Mouse (Mus musculus) heart, postnatal 0 days (tissue): ENCODE measurements around the gene Sfrp5. TPM values are rescaled to one million over a fixed set of nuclear protein-coding genes. Genes with fewer than 3 reads are reported as not detected.

Experiments used
- ATAC-seq: fragments of 200-750 bp; cut with Nextera tagmentation; 2 replicates; pipeline ENCODE4 v1.8.0; 2017; ENCODE audit warnings: low read depth, moderate number of reproducible peaks, moderate library complexity; ENCODE audit not compliant: insufficient read depth
- DNase-seq: peaks from one replicate; pipeline ENCODE4 v3.0.0-alpha.2; 2016; ENCODE audit warnings: low spot score
- H3K27ac ChIP-seq: fragments of 300-500 bp; sonication (generic); 2 replicates; pipeline ENCODE4 v1.5.1; 2014; ENCODE audit warnings: low read depth, mild to moderate bottlenecking
- H3K27me3 ChIP-seq: fragments of 300-500 bp; sonication (generic); 2 replicates; pipeline ENCODE4 v1.6.1; 2014; ENCODE audit warnings: low read length, mixed read lengths; ENCODE audit not compliant: control insufficient read depth, insufficient read depth
- H3K36me3 ChIP-seq: fragments of 300-500 bp; sonication (generic); replicated peaks from 2 replicates; pipeline ENCODE4 v1.6.1; 2014; ENCODE audit warnings: low read length, mixed read lengths; ENCODE audit not compliant: control insufficient read depth, insufficient read depth
- H3K4me1 ChIP-seq: fragments of 300-500 bp; sonication (generic); 2 replicates; pipeline ENCODE4 v1.6.1; 2014; ENCODE audit warnings: antibody characterized with exemption; ENCODE audit not compliant: control insufficient read depth, insufficient read depth
- H3K4me2 ChIP-seq: fragments of 300-500 bp; sonication (generic); 2 replicates; pipeline ENCODE4 v1.6.1; 2014; ENCODE audit warnings: low read depth, mild to moderate bottlenecking, low read length, moderate library complexity
- H3K4me3 ChIP-seq: fragments of 300-500 bp; sonication (generic); 2 replicates; pipeline ENCODE4 v1.5.1; 2014; ENCODE audit warnings: low read depth, low read length
- H3K9ac ChIP-seq: fragments of 300-500 bp; sonication (generic); replicated peaks from 2 replicates; pipeline ENCODE4 v1.6.1; 2014; ENCODE audit warnings: low read depth, low read length, mixed read lengths
- H3K9me3 ChIP-seq: fragments of 300-500 bp; sonication (generic); replicated peaks from 2 replicates; pipeline ENCODE4 v1.6.1; 2016; ENCODE audit warnings: low read length; ENCODE audit not compliant: control insufficient read depth
- CTCF ChIP-seq: IDR thresholded peaks from 2 replicates; pipeline ENCODE4 v1.5.1; 2016; ENCODE audit warnings: antibody characterized with exemption, control low read depth, low read depth
- EP300 ChIP-seq: IDR thresholded peaks from 2 replicates; pipeline ENCODE4 v1.6.1; 2016; ENCODE audit warnings: antibody characterized with exemption, low read depth
- WGBS: fragments of 180-500 bp; shearing (Covaris S2); extraction: QIAGEN DNeasy Blood & Tissue Kit; methylation state at CpG from one replicate; pipeline ENCODE4 v1.1.7; 2014; 5-methylcytosine and 5-hydroxymethylcytosine counted together
- polyA plus RNA-seq: library from polyadenylated mRNA; unstranded; fragments of >200 nt; fragmentation: Nextera tagmentation; extraction: Ambion mirVana; gene quantifications from 2 replicates; pipeline ENCODE4 v1.2.1, GENCODE M21; 2015
- total RNA-seq: library from RNA; depleted of rRNA; stranded (reverse); fragments of >200 nt; gene quantifications from 2 replicates; pipeline ENCODE4 v1.2.3, GENCODE M21; 2014; ENCODE audit warnings: low replicate concordance

The Sfrp5 gene
- total and polyA plus RNA-seq, 2 experiments from 2014 or later: 1.7 to 4.9 TPM

- no peak overlapping the region for H3K27ac ChIP-seq
- no peaks in the 10 kb centered on the region for H3K36me3 ChIP-seq
- H3K9ac ChIP-seq: no peak overlapping the region
- DNase-seq (no peak), ATAC-seq (no peak)
- H3K4me3 ChIP-seq: no peak overlapping the region
- no peak for TF ChIP-seq CTCF
- no peak for TF ChIP-seq EP300
- H3K4me2 ChIP-seq: no peak overlapping the region
- H3K9me3 ChIP-seq: no peaks in the 10 kb centered on the region
- H3K4me1 ChIP-seq: peaks cover 19% of the 10 kb centered on the region; the same call in 1 of the 2 replicates
- 43% methylated on average over 8 of the region's 8 CpGs for WGBS
- no peaks in the 10 kb centered on the region for H3K27me3 ChIP-seq
Measured at GRCm38 (mm10) chr19:42240881-42241280, 38.8 kb upstream of the Sfrp5 start.

- 25% methylated on average over 7 of the region's 7 CpGs for WGBS
- Histone ChIP-seq H3K27ac (peak overlapping the region; percentile 95), H3K27me3 (no peaks in the 10 kb centered on the region), H3K4me1 (peaks cover 19% of the 10 kb centered on the region; the same call in 1 of the 2 replicates), H3K4me3 (no peak overlapping the region), H3K9ac (0 out of 2 replicates have a peak overlapping the region, but pooled peaks have one; percentile 33), H3K4me2 (peak overlapping the region; percentile 49), H3K9me3 (no peaks in the 10 kb centered on the region), H3K36me3 (no peaks in the 10 kb centered on the region)
- peak; percentile 71 for DNase-seq
- peak; percentile 91 for ATAC-seq
- TF ChIP-seq EP300: no peak; the same call in 1 of the 2 replicates
- no peak for TF ChIP-seq CTCF
Measured at GRCm38 (mm10) chr19:42238341-42238715, 36.3 kb upstream of the Sfrp5 start.

GRCm38 (mm10) chr19:42237602-42238340 is 35.7 kb upstream of the Sfrp5 start:
- WGBS: 12% methylated on average over 4 of the region's 4 CpGs
- Histone ChIP-seq H3K9me3 (no peaks in the 10 kb centered on the region), H3K4me1 (peaks cover 19% of the 10 kb centered on the region; the same call in 1 of the 2 replicates), H3K9ac (0 out of 2 replicates have a peak overlapping the region, but pooled peaks have one; percentile 33), H3K36me3 (no peaks in the 10 kb centered on the region), H3K27me3 (no peaks in the 10 kb centered on the region), H3K27ac (peak overlapping the region; percentile 95), H3K4me2 (peak overlapping the region; percentile 49), H3K4me3 (no peak overlapping the region)
- ATAC-seq: peak; percentile 82
- TF ChIP-seq EP300 (no peak), CTCF (no peak; the same call in 1 of the 2 replicates)
- peak; percentile 58 for DNase-seq

- WGBS: 85% methylated on average over 13 of the region's 13 CpGs
- Histone ChIP-seq H3K9me3 (no peaks in the 10 kb centered on the region), H3K27me3 (no peaks in the 10 kb centered on the region)
Measured at GRCm38 (mm10) chr19:42230986-42231385, 28.9 kb upstream of the Sfrp5 start.

GRCm38 (mm10) chr19:42230288-42230568 is 28.2 kb upstream of the Sfrp5 start:
- 59% methylated on average over 5 of the region's 5 CpGs for WGBS
- TF ChIP-seq CTCF (no peak), EP300 (no peak)
- Histone ChIP-seq H3K4me1 (no peaks in the 10 kb centered on the region), H3K4me2 (no peak overlapping the region), H3K27me3 (no peaks in the 10 kb centered on the region), H3K27ac (no peak overlapping the region), H3K9ac (no peak overlapping the region), H3K36me3 (no peaks in the 10 kb centered on the region), H3K9me3 (no peaks in the 10 kb centered on the region), H3K4me3 (no peak overlapping the region)
- ATAC-seq (no peak), DNase-seq (no peak)

More at GRCm38 (mm10) chr19:42230986-42231385, 28.9 kb upstream of the Sfrp5 start:
- Histone ChIP-seq H3K4me2 (no peak overlapping the region), H3K4me3 (no peak overlapping the region), H3K9ac (no peak overlapping the region), H3K27ac (no peak overlapping the region), H3K4me1 (no peaks in the 10 kb centered on the region), H3K36me3 (no peaks in the 10 kb centered on the region)
- ATAC-seq (no peak), DNase-seq (no peak)
- TF ChIP-seq CTCF (no peak), EP300 (no peak)
